Mouse (Mus musculus): ENCODE data around the gene Nostrin.

GRCm38 (mm10) chr2:69221868-69222416, 86.3 kb downstream of the Nostrin start:
- no peak for TF ChIP-seq CTCF (conservative IDR thresholded peaks at IDR 0.05; ENCODE audit: low read length)
- no peak for TF ChIP-seq POU5F1 (IDR thresholded peaks at IDR 0.05; ENCODE audit: borderline replicate concordance, low read length)
- peak; percentile 79; the same call in 1 of the 2 replicates for TF ChIP-seq NANOG (IDR thresholded peaks at IDR 0.05; ENCODE audit: borderline replicate concordance, low read length)
